Mouse (Mus musculus): ENCODE measurements around the gene Pdia6.

Gene Pdia6

DNA sequence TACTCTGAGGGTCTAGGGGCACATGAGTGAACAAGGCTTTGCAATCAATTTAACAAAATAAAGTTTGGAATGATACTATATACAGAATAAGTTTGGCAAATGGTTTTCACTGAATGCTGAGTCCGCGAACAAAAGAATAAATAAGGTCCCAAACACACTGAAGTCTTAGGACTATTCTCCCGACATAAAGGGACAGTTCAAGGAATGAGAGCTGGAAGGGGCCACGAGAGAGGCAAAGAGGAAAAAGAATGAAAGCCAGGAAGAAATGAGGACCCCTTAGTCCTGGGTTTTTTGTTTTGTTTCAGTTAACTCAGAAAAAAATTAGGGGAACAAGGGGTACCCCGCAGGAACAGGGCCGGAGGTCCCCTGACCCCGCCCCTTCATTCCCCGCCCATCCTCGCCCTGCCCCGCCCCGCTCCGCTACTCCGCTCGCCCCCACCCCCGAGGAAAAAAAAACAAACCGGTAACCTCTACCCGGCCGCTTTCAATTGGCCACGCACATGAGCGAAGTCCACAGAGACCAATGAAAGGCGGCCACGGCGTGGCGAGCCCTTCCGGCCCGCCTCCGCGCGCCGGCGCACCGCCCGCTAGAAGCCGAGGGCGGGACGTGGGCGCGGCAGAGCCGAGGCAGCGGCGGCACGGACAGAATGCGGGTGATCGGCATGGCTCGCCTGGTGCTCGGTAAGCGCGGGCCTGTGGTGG lies at the start of gene Pdia6:
Gene Pdia6 (plus strand): TSS at position 575 of the 702 bp plus-strand sequence.
- DNase-seq (ENCODE audit: low read depth, low spot score) = peak; percentile 88

DNA sequence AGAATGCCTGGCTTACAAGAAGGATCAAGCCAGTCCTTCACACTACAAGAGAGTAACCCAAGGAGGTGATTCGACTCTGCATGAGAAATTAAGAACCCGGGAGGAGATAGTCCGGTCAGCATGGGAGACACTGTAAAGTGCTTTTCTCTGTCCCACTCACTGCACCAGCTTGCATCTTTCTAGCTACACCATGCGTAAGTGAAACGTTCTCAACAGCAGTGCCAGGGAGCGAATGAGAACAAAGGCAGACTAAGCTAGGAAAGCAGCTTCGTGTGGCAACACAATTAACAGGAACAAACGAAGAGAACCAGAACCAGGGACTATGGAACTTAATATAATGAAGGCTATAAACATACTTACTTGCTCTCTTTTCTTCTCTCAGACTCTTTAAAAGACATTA lies 48.0 kb upstream of the Pdia6 start:
- no peak for DNase-seq (ENCODE audit: low read depth, low spot score)

DNA sequence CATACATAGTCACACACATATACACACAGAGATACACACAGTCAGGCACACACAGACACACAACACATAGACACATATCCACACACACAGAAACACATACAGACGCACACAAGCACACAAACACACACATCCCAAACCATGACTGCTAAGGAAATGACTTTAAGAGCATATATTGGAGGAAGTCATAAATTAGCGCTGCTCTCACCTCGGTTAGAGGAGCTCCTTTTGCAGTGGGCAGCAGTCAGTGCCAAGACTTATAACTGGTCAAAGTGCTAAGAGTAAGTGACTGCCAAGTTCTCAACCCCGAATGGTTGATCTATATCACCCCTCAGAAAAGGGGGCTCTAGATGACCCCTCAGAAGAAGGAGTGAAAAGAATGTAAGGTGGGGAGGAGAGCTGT lies 47.2 kb upstream of the Pdia6 start:
- no peak for DNase-seq (ENCODE audit: low read depth, low spot score)

DNA sequence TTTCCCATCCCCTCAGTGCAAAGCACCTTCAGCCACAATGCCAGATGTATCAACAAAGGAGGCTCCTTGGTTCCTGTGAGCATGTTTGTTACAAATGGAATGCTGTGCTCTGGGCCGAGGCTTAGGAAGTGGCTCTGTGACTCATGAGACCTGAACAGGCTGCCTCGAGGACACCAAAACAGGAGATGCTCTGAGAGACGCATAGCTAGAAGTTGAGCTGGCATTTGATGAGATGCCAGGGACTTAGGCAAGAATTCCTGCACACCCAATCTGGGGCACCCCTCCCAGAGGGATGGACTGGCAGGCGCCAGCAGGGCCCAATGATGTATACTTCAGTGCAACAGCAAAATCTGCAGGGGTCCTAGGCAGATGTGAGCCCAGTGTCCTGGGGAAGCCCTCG lies 45.7 kb upstream of the Pdia6 start:
- DNase-seq (ENCODE audit: low read depth, low spot score) = no peak

DNA sequence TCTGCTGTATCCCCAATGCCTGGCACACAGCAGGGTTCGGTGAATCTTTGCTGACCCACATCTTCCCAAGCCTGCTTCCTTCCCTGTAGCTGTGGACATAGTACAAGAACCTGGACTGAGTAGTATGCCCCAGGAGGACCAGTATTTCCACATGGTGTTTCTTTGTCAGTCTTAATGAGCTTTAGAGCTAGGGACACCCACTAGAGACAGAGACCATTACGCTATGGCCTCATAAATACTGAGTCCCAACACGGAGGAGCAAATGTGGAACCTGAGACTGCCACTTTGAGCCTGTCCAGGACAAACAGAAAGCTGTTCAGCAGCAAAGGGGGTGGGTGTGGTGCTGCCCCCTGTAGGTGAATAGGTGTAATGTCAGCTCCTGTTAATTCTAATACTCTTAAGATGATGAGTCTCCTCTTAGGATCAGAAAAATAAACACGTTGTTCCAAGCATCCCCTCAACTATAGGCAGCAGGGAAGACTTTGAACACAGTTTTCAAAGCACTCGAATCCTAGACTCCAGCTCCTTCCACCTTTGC lies 44.4 kb upstream of the Pdia6 start:
- no peak for DNase-seq (ENCODE audit: low read depth, low spot score)

DNA sequence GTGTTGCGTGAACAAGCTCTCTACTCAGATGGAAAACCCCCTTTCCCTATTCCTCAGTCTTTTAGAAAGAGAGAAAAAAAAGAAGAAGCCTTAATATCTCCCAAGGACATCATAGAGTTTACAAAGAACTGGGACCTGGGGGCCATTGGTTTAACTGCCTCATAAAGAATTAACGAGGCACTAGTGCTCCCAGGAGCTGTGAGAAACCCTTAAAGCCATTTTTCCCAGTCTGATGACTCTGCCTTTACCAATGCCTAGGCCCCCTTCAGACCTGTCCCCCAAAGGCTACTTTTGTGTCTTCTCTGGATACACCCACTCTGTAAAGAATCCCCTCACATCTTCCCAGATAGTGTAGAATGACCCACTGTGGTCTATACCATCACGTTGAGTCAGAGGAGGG lies 43.3 kb upstream of the Pdia6 start:
- DNase-seq (ENCODE audit: low read depth, low spot score) = no peak

DNA sequence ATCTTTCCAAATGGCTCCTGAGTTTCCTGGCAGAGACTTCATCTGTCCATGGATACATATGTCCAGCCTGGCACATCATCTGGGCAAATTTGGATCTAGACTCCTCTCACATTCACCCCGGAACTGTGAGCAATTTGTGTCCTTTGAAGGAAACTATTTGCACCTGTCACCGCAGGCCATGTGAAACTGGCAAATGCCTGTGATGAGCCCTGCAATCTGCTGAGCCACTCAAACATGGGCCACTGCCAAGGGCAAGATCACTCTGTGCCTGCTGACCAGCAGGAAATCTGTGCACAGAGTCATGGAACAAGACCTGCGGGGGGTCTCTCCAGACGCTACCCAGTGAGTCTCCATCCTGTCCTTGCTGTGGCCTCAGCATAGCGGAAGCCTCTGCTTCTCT lies 41.3 kb upstream of the Pdia6 start:
- DNase-seq (ENCODE audit: low read depth, low spot score) = no peak

DNA sequence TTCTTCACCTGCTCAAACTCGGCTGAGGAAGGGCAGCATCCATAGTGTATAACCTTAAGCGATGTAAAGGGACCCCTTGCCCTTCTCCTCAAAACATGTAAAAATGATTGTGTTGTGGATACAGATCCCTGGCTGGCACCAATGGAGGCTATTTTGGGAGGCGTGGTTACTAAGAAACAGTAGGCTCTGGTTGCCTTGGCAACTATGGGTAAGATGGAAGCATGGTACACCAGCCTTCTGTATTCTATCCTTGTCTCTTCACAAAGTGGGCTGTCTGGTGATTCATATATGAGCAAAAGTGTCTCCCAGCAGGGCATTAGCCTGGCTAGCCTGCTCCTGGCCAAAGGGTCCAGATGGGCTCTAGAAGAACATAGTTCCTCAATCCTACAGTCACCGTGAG lies 38.4 kb upstream of the Pdia6 start:
- DNase-seq (ENCODE audit: low read depth, low spot score) = peak; percentile 66

DNA sequence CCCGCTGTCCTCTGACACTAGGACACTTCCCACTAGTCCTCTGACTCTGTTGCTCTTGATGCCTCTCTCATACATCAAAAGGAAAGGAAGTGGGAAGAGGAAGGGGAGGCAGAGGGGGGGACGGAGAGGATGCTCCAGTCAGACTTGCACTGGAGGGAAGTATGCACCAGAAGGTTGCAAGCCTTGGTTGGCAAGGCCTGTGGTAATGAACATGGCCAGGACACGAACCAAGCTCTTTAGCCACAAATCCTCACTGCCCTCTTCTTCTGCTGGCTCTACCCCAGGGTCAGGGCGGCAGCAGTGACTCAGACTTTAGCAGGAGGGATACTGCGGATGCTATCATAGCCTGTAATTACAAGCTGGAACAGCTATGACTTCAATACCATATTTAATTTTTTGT lies 35.8 kb upstream of the Pdia6 start:
- no peak for DNase-seq (ENCODE audit: low read depth, low spot score)

DNA sequence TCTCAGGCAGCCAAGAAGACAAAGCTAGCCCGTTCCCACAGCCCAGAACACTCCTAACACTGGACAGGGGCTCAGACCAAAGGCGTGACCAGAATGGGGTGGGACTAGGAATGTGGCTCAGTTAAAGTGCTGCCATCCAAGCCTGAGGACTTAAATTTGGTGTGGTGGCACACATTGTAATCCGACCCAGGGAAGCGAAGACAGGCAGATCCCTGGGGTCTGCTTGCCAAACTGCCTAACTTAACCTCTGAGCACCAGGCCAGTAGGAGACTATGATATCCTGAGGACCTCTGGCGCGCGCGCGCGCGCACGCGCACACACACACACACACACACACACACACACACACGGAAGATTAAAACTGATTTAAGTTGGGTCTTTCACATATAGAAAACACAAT lies 34.8 kb upstream of the Pdia6 start:
- DNase-seq (ENCODE audit: low read depth, low spot score) = no peak

DNA sequence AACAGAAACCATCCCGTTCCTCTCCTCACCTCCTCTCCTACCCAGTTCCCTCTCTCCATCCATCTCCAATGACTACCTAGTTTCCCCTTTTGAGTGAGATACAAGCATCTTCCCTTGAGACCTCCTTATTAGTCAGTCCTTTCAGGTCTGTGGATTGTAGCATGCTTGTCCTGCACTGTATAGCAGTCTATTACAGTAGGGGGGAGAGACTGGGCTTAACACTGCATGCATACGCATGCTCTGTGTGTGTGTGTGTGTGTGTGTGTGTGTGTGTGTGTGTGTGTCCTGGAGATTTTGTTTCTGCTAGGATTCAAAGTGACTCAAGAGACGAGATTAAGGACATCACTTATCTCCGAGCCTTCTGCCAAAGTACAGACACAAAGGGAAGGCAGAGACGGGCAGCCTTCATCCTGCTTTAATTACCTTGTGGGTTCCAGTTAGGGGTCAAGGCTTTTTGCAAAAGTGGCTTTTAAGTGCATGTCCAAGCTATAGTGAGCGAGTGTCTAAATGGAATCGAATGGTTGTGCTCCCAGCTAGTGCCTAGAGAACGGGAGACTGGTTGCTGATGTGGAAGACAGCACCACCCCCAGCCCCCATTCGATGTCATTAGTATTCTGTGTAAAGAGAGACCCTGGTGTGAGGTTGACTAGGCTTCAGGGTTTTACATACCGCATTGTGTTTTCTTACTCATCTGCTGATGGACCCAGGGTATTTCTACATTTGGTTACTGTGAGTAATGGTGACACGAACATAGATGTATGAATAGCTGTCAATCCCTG lies 30.6 kb upstream of the Pdia6 start:
- DNase-seq (ENCODE audit: low read depth, low spot score) = no peak

DNA sequence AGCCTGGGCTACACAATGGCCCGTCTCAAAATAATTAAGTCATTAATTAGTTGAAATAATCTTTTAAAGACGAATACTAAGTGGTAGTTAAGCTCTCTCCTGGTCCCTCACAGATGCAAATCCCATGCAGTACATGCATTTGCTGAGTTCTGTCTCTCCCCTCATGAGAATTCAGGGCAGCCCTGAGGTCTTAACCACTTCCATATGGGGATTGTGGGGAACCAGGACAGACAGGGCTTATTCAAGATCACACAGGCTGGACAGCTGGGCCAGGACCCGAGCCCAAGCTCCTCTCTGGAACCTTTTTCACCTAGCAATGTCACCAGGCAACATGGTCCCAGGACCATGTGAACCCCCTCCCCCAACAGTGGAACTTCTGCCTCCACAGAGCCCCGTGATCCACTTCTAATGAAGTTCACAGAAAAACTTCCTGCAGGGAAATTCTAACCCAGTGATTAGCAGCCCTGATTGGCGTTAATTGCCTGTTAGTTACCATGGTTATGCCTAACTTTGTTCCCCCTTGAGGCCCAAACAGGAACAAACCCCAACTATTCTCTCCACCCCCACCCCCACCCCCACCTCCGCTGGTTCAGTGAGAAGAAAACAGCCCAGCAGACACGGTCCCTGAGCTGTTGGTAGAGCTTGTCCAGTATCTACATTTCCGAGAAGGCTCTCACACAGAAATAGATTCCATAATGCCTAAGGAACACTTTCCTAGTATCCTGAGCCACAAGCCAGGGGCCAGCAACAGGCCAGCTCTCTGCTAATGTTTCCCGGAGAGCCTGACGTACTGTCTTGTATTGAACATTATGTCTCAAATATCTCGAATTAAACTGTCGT lies 27.5 kb upstream of the Pdia6 start:
- no peak for DNase-seq (ENCODE audit: low read depth, low spot score)

DNA sequence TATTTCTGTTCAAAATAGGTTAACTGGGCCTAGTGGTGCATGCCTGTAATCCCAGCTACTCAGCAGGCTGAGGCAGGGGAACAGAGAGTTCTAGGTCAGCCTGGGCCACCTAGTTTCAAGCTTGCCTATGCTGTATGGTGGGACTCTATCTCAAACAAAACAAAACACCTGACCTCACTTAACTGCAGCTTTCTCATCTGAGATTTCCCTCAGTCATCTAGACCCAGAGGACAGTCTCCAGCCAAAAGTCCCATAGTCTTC lies 27.0 kb upstream of the Pdia6 start:
- no peak for DNase-seq (ENCODE audit: low read depth, low spot score)

DNA sequence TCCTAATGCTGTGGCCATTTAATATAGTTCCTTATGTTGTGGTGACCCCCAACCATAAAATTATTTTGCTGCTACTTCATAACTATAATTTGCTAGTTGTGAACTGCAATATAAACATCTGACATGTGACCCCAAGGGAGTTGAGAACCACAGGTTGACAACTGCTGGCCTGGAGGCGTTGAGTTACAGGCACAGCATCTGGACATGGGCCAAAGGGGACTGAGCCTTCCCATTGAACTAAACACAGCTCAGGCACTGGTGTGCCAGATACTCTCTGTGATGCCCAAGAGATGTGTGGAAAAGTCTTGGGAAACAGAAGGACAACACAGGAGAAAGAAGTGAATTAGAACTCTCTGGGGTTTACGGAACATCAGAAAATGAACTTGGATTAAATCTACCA lies 25.3 kb upstream of the Pdia6 start:
- DNase-seq (ENCODE audit: low read depth, low spot score) = no peak

DNA sequence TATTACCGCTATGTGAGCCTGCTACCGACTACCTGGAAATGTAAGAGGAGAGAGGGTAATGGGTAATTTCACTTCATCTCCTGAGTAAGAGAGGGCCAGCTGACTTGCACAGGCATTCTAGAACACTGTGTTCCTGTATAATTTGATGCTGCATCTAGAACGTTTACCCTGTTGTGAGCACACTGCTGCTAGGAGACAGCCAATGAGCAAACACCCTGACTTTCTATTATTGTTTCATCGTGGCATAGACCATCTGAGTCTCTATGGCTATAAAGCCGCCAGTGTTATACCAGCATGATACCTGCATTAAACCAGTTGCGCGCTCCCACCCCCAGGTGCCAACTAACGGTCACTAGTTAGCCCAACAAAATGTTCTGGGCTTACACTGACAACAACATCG lies 24.7 kb upstream of the Pdia6 start:
- no peak for DNase-seq (ENCODE audit: low read depth, low spot score)

DNA sequence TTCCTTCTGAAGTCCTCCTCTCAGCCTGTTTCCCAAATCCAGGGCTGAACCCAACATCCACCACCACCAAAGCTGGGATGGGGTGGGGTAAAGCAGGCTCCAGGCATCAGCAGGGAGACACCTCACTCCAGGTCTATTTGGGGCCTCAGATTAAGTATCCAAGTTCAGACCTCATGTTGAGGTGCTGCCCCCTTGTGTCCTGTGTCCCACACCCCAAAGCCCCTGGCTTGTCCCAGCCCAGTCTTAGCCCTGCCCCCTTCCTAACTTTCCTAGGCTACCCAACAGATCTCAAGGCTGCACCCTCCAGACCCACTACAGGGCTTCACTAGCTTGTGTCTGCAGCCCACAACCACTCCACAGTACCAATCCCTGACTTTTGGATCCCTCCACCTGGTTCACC lies 24.3 kb upstream of the Pdia6 start:
- no peak for DNase-seq (ENCODE audit: low read depth, low spot score)

DNA sequence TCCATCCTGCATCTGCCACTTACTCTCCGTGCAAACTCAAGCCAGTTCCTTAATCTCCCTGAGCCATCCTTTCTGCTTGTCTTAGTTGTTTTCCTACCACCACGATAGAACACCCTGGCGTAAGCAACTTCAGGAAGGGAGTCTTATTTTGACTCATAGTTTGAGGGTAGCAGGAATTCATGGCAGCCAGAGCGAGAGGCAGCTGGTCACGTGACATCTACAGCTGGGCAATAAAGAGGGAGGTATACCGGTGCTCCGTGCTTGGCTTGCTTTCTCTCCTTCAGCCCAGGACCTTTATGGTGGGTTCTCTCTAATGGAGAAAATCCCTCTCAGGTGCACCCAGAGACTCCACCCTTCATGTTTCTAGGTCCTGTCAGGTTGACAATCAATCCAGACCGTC lies 15.4 kb upstream of the Pdia6 start:
- no peak for DNase-seq (ENCODE audit: low read depth, low spot score)

DNA sequence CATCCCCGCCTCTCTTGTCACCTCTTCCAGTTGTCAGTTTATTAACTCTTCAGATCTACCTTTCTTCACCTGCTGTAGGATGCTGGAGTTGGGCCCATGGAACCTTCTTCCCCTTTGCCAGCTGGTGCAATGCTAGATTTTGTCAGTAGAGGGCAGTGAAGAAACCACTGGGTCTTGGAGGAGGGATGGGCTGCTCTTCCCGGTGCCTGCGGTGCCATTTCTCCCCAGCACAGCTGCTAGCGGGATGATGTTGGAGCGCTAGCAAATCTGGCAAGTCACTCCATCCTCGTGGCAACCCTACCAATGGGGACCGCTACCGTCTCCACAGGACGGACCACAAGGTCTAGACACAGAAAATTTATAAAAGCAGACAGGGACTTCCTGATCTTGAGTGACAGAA lies 13.3 kb upstream of the Pdia6 start:
- DNase-seq (ENCODE audit: low read depth, low spot score) = no peak

DNA sequence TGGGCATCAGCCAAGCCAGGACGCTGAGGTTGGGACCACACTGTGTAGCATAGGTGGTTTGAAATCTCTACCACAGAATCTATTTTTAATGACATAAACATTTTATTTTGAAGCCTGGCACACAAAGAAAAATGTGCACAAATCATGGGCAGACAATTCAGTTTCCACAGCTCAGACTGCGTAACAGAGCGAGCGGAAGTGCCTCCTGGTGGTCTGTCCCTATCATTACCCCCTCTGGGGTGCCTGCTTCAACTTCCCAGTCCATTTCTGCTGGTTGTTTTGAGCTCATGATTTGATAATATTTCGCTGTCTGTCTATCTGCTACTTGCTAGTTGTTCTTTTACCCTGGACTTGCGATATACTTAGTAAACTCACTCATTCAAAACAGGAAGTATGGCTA lies 10.7 kb upstream of the Pdia6 start:
- no peak for DNase-seq (ENCODE audit: low read depth, low spot score)

DNA sequence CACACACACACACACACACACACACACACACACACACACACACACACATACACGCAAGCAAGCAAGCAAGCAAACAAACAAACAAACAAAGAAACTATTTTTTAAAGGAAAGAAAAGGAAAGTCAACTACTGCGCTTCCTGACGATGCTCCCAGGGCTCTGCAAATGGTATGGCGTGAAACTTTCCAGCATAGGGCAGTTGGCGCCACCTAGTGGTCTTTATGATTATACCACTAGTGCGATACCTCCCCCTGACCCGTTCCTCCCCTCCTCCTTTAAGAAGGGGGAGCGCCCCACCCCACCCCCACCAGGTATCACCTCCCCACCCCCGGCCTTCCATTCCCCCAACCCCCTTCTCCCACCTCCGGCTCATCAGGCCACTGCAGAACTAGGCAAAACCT lies 9.4 kb upstream of the Pdia6 start:
- DNase-seq (ENCODE audit: low read depth, low spot score) = no peak

DNA sequence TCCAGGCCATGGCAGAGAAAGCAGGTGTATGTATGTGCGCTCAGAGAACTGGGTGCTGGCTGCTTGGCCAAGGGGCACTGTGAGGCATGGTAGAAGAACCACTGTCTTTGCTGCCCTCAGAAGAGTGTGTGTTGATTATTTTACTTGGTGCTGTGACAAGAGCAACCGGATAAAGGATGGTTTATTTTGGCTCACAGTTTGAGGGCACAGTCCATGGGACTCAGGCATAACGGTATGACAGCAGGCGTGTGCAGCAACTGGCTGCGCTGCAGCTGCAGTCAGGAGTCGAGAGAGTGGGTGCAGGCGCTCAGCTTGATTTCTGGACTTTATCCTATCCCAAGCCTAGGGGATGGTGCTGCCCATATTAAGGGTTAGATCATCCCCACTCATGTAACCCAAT lies 7.9 kb upstream of the Pdia6 start:
- no peak for DNase-seq (ENCODE audit: low read depth, low spot score)

DNA sequence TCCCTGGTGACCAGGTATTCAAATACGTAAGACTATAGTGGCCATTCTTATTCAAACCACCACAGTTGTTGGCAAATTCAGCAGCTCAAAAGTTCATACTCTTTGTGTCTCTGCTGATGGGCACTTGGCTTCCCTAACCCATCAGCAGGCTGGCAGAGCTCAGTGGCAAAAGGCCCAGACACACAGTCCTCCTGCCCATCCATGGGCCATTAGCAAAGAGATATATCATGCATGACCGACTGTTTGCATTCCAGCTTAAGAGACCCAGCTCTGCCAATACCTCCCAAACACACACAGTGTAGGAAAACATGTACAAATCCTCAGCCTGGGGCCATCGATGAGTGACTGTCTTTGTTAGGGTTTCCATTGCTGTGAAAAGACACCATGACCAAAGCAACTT lies 5.3 kb upstream of the Pdia6 start:
- DNase-seq (ENCODE audit: low read depth, low spot score) = no peak

DNA sequence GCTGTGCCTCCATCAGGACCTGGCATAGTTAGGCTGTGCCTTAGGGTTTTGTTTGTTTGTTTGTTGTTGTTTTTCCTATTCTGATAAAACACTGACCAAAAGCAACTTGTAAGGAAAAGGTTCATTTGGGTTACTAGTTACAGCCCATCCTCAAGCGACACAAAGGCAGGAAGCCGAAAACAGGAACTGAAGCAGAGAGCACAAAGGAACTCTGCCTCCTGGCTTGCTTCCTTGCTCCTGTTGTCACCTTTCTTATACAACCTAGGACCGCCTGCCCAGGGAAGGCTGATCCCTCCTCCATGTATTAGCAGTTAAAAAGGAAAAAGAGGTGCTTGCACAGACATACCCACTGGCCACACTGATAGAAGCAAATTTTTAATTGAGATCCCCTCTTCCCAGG lies 2.5 kb upstream of the Pdia6 start:
- DNase-seq (ENCODE audit: low read depth, low spot score) = no peak

All from brain, embryonic 18.5 days (tissue).